Mouse (Mus musculus) small intestine, adult 2 months (tissue): ENCODE results near the gene Fam118b.

Source experiments
- CTCF ChIP-seq: fragments of 200-500 bp; IDR thresholded peaks from 2 replicates; pipeline ENCODE4 v1.5.1; 2012; ENCODE audit warnings: low read depth, mild to moderate bottlenecking, control low read depth, inconsistent platforms, low read length, moderate library complexity, mixed read lengths; ENCODE audit not compliant: insufficient replicate concordance, insufficient read length; ENCODE audit errors: extremely low read depth
- POLR2A ChIP-seq: fragments of 200-500 bp; IDR thresholded peaks from 2 replicates; pipeline ENCODE4 v1.6.1; 2012; ENCODE audit warnings: low read depth, mild to moderate bottlenecking, control low read depth, inconsistent platforms, low read length, moderate library complexity

DNA sequence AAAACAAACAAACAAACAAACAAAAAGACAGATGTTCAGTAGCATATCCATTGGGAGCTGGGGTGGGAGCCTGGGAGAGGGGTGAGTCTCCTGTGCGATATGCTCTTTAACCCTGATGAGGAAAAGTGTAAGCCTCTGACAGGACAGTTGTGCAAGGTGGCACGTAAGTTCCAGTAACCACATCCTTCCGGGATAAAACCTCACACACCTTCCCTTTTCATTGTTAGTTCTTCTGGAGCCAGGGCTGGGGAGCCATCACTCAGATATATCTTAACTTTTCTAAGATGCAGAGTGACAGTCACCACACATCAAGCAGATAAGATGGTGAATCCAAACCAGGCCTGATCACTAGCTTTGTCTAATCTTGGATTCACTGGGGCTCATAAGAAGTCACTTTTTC is 73.6 kb downstream of the Fam118b start:
- TF ChIP-seq CTCF = no peak
- no peak for TF ChIP-seq POLR2A
